Mouse (Mus musculus): ENCODE measurements around the gene Naa80. TPM values are rescaled to one million over a fixed set of nuclear protein-coding genes. Genes with fewer than 3 reads are reported as not detected.

Naa80 gene
- polyA plus RNA-seq (2017; shearing (Covaris generic)), result 14.0 TPM

DNA sequence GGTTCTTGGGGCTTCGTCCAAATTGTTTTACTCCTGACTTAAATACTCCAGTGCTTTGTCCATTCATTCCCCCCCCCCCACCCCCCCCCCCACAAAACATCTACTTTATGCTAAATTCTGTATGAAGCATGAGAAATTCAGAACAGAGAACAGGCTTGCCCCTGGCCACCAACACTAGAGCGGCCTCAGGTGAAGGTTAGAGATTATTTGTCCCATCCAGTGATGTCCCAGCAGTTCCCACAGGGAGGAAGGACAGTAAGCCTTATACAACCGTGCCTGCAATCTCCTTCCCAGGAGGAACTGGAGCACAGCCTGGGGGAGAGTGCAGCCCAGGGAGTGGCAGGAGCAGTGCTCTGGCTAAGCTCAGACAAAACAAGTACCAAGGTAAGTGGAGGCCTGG is at the start of gene Naa80:
Gene Naa80 (plus strand): TSS at position 301 of the 400 bp plus-strand sequence.

DNA sequence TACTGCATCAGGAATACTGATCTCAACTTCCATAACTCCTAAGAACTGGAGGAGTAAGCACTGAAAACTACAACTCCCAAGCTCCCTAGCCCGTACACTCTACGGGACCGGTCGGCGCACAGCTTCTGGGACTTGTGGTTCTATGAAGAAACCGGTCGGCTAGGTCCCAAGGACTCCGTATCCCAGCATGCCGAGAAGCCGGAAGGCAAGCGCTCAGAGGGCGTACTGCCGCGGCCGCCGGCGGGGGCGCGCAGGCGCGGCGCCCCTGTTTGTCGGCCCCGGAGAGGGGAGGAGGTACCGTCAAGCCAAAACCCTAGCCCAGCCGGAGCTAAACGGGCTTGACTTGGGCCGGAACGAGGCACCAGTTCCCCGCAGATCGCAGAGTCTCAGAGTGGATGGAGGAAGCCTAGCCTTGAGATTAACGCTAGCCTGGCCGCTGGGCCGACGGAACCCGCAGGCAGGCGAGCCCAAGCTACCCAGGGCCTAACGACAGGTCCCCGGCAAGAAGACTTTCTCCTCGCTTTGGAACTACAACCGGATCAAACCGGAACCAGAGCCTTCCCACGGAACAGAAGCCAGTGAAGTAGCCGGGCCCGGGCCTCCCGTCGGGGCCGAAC is 44.8 kb upstream of the Naa80 start, which contains the start of gene Tmem115:
Gene Tmem115 (plus strand): TSS at position 155 of the 617 bp plus-strand sequence.

DNA sequence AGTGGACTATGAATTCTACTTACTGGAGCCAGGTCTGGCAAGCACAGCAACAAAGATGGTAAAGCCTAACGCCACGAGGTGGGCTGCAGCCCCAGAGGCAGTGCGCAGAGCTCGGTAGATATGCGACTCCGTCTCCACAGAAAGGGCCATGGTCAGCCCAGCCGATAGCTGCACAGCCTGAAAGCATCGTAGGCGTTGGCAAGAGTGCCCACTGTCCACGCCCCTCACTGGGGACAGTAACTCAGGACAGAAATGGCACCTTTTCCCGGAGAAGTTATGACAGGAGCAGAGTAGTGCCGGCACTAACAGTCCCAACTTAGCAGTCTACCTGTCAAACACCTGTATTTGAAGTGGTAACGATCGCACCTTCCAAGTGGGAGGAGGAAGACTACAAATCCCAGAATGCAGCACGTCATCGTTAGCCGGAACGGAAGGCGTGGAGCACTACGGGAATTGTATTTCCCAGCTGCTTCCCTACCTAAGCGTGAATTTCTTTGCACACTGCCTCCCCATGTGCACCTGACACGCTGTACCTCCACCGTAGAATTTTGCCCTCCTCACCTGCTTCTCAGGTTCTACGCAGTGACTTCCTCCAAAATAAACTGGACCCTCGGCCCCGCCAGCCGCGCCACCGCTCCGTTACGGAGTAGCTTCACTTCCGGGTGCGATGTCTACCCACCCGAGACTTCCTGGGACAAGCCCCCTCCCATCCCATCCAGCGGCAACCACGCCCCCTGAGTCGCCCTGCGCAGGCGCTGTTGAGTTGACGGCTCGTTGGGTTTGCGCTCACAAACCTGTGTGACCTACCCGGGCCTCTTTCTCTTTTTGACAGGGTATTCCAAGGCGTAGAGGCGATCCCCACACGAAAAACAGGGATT is 37.0 kb upstream of the Naa80 start, which contains the start of the genes Cyb561d2 and Nprl2:
Gene Cyb561d2 (minus strand): TSS at position 720 of the 878 bp plus-strand sequence.
Gene Nprl2 (plus strand): TSS at position 753 of the 878 bp plus-strand sequence.

DNA sequence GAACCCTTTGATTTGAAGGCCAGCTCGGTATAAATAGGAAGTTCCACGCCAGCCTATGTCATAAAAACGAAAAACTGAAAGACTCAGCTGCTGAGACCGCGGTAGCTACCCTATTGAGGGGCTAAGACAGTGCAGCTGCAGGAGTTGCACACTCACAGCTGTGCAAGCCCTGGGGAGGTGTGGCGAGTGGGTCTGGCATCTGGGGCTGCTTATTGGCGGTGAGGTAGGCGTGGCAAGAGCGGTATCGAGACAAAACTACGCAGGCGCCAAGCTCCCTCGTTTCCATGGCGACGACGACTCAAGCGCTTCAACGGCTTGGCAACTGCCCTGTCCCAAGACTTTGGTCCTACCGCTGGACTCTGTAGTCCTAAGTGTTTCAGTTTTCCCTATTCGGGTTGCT is 31.7 kb upstream of the Naa80 start, which contains the start of gene Zmynd10:
Gene Zmynd10 (plus strand): TSS at position 273 of the 400 bp plus-strand sequence.

DNA sequence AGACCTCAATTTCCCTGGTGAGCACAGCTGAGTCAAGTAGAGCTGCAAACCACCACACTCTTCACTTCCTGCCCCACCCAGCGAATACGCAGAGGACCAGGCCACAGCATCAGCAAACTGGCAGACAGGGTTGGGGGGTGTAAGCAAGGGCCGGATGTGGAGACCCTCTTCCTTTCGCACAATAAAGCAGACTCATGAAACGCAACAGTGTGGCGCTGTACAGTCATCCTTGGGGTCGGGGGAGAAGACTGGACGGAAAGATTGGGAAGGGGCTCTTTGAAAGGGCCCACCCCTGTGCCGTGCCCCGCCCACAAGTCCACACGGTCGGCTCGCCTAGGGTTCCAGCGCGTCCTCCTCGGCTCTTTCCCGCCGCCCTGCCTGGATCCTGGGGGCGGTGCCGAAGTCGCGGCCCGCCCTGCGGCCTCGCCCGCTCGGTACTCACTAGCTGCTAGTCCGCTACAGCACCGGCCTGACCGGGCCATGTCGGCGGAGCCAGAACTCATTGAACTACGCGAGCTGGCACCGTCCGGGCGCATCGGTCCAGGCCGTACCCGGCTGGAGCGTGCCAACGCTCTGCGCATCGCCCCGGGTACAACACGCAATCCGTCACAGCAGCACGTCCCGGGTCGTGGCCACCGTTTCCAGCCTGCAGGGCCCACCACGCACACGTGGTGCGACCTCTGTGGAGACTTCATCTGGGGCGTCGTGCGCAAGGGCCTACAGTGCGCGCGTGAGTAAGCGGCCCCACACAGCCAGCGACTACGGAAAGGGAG is 27.4 kb upstream of the Naa80 start, which contains the start of gene Rassf1:
Gene Rassf1 (plus strand): TSS at position 439 of the 773 bp plus-strand sequence.

DNA sequence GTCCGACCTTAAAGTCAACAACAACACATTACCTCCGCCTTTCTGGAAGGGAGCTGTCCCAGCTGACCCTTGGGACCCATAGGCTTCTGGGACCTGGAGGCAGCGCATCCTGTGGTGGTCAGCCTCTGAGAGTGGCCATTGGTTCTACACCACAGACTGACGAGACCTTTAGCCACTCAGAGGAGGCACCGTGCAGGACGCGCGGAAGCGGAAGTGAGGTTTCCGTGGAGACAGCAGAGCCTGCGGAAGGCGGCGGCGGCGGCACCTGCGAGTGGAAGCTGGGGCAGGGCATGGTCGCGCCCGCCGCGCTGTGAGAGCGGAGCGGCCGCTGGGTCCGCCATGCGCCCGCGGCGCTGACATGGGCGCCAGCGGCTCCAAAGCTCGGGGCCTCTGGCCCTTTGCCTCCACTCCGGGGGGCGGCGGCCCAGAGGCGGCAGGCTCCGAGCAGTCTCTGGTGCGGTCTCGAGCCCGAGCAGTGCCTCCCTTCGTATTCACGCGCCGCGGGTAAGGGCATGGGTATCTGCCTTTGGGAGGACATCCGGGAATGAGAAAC is 15.6 kb upstream of the Naa80 start, which contains the start of gene Tusc2:
Gene Tusc2 (plus strand): TSS at position 227 of the 553 bp plus-strand sequence.

DNA sequence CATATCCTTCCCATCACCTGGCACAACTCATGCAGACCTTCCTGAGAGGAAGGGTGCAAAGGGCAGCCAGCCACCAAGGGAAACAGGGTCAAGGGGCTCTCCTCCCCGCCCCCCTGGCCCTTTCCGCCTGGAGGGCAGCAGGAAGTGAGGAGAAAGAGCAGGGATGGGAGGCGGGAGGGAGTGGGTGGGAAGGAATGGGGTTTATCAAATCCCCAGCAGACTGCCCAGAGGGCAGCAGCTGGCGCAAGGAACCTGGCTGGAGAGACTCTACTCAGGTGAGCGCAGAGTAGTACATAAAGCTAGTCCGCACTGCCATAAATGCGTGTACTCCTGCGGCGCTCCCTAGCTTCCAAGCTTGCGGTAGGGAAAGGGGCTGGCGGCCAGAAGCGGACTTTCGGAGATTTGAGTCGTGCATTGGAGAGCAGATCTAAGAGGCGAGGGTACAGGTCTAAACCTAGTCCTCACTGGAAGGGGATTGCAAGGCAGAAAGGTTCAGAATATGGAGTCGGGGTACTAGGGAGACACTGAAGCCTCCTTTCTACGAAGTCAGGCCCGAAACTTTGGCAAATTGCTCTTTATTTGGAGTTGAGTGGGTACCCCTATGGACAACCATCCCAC is 10.9 kb upstream of the Naa80 start, which contains the start of gene Hyal2:
Gene Hyal2 (plus strand): TSS at position 244 of the 618 bp plus-strand sequence.

DNA sequence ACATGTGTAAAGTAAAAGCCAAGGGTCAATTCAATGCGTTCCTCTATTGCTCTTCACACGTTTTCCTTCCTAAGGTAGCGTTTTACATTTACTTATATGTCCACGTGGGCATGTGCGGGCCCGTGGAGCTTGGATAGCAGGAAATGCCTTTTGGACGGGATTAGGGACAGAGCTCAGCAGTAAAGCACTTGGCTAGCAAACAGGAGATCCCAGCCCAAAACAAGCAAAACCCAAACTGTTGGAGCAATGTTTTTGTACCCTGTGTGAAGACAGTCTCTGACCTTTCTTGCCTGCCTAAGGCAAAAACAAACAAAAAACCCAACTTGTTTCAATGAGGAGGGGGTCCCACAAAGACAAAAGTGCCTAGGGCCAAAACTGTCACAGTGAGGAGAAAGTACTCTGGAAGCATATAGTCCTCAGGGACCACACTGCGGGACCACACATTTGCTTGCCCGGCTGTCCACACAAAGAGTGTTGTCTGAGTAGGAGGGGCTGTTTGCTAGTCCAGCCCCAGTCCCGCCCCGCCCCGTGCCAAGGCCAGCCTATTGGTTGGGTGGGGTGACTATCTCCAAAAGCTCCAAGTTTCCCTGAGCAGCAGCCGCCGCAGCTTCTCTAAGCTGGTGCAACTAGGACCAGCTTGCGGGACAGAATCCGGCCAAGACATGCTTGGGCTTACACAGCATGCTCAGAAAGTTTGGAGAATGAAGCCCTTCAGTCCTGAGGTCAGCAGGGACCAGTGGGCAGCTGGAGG is 2.2 kb upstream of the Naa80 start, which contains the start of gene Hyal1:
Gene Hyal1 (plus strand): TSS at position 571 of the 751 bp plus-strand sequence.

DNA sequence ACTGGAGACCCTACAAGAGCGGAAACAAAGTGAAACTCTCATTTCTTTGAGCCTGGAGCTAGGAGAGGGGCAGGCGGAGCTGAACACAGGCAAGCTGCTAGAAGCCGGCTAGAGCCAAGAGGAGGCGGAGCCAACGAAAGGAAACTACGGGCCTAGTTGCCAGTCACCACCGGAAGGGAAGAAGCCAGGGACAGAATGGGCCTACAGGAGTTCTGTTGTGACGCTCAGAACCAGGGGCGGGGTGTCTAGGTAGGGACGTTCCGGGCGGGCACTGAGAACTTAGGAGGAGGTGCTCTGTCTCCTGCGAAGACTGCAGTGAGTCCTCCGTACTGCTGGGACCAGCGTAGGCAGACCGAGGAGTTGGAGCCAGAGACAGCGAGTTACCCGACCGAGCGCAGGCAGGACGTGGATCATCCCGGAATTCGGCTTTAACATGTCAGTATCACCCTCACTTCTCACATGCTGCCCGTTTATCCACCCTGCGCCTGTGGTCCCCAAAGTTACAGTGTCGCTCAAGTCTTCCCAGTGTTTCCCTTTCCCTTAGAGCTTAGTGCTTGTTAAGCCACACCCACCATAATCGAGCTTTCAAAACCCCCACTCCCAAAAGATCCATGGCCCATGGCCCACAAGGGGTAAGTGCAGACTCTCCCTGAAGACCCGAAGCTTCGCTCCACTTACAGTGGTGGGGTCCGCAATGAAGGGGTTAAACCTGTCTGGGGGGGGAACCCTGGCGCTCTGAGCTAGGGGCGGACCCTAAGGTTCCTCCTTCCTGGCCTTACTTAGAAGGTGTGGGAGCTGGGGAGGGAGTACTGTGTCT is 2.0 kb downstream of the Naa80 start, which contains the start of gene Hyal3:
Gene Hyal3 (plus strand): TSS at position 318 of the 817 bp plus-strand sequence.

DNA sequence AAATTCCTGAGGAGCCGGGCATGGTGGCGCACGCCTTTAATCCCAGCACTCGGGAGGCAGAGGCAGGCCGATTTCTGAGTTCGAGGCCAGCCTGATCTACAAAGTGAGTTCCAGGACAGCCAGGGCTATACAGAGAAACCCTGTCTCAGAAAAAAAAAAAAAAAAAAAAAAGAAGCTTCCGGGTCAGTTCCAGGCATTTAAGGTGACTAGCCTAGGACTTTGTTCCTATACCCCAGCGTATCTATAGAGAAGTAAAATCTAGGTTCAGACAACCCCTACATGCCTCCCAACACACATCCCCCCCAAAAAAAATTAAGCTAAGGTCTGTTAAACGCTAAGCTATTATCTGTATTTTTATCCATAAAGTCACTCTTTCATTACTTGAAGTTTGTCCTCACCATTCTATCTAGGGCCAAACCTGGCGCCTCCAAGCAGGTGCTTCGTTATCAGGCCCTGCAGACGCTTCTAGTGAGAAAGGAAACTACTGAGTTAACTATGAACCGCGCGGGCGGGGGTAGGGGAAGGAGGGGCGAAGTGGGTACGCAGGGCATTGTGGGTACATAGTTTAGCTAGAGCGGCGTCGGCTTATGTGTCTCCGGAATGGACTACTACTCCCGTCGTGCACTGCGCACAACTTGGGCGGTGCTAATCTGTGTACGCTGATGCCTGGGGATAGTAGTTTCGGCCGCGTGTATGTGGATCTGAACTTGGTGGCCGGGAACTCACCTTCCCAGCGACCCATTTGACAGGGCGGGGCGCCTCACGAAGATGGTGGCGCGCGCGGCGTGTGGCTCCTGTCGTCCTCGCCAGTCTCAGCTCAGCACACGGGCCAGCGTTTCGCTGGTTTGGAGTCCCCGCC is 8.5 kb downstream of the Naa80 start, which contains the start of gene Ifrd2:
Gene Ifrd2 (plus strand): TSS at position 669 of the 859 bp plus-strand sequence.

DNA sequence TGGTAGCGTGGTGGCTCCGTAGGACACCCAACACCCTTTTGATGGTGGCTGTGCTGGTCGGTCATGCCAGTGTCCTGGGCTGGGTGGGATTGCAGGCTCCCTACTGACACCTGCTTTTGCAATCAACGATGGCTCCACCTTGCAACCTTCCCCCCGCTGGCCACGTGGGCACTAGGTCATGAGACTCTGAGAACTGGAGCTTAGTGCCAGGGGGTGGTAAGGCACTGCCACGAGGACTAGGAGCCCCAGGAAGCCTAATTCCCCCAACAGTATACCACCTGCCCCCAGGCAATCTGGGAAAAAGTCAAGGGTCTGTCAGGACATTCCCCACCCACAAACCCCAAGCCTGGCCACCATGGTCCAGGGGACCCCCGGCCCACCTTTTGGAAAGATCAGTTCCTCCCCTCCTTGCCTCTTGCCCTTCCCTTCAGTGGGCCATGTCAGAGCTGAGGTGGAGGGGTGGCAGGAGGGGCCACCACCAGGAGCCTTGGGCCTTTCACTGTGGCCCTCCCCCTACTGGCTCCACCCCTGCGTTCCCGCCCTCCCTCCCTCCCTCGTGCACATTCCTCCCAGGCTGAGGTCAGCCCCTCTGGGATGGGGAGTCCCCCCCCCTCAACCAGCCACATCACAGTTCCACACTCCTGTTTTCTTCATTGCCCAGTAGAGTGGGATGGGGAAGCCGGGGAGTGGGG is 30.2 kb downstream of the Naa80 start, which contains the start of gene Sema3b:
Gene Sema3b (minus strand): TSS at position 489 of the 692 bp plus-strand sequence.

Other genes starting within 250 kb of the Naa80 start
- gene Hemk1, start 240.5 kb upstream of the Naa80 start, polyA plus RNA-seq (2017; shearing (Covaris generic)), result 9.9 TPM
- gene 6430571L13Rik, start 238.3 kb upstream of the Naa80 start, polyA plus RNA-seq (2017; shearing (Covaris generic)), result 0.26 TPM
- gene Cacna2d2, start 179.3 kb upstream of the Naa80 start, polyA plus RNA-seq (2017; shearing (Covaris generic)), result 1.7 TPM
- 53.3 TPM for gene Tmem115, start 44.9 kb upstream of the Naa80 start, polyA plus RNA-seq (2017; shearing (Covaris generic))
- 26.2 TPM for gene Cyb561d2, start 36.7 kb upstream of the Naa80 start, polyA plus RNA-seq (2017; shearing (Covaris generic))
- gene Nprl2, start 36.7 kb upstream of the Naa80 start, polyA plus RNA-seq (2017; shearing (Covaris generic)), result 61.0 TPM
- 1.2 TPM for gene Zmynd10, start 31.6 kb upstream of the Naa80 start, polyA plus RNA-seq (2017; shearing (Covaris generic))
- 104 TPM for gene Rassf1, start 27.3 kb upstream of the Naa80 start, polyA plus RNA-seq (2017; shearing (Covaris generic))
- gene Tusc2, start 15.6 kb upstream of the Naa80 start, polyA plus RNA-seq (2017; shearing (Covaris generic)), result 32.3 TPM
- 2.8 TPM for gene Hyal2, start 10.9 kb upstream of the Naa80 start, polyA plus RNA-seq (2017; shearing (Covaris generic))
- 2.9 TPM for gene Hyal1, start 2.0 kb upstream of the Naa80 start, polyA plus RNA-seq (2017; shearing (Covaris generic))
- gene Hyal3, start 1.9 kb downstream of the Naa80 start, polyA plus RNA-seq (2017; shearing (Covaris generic)), result not detected
- 24.5 TPM for gene Ifrd2, start 8.8 kb downstream of the Naa80 start, polyA plus RNA-seq (2017; shearing (Covaris generic))
- not detected for gene Sema3b, start 30.3 kb downstream of the Naa80 start, polyA plus RNA-seq (2017; shearing (Covaris generic))
- gene Gnai2, start 56.5 kb downstream of the Naa80 start, polyA plus RNA-seq (2017; shearing (Covaris generic)), result 663 TPM
- 0.11 TPM for gene Slc38a3, start 90.6 kb downstream of the Naa80 start, polyA plus RNA-seq (2017; shearing (Covaris generic))
- gene Gnat1, start 100.8 kb downstream of the Naa80 start, polyA plus RNA-seq (2017; shearing (Covaris generic)), result 5.7 TPM
- gene Sema3f, start 131.6 kb downstream of the Naa80 start, polyA plus RNA-seq (2017; shearing (Covaris generic)), result 0.72 TPM
- 309 TPM for gene Rbm5, start 192.1 kb downstream of the Naa80 start, polyA plus RNA-seq (2017; shearing (Covaris generic))

All from naive thymus-derived CD4-positive, alpha-beta T cell, adult 5 months (primary cell).